ENCODE assay signal across 10 mouse cellular contexts in genomic region chr4:68950556-68950955, GRCm38 (mm10). TPM values are rescaled to one million over a fixed set of nuclear protein-coding genes. Genes with fewer than 3 reads are reported as not detected.
DNase-seq lines count a peak whose midpoint lies in the region; ATAC-seq and TF ChIP-seq lines count a peak whose summit lies in the region.
"Had no signal": no experiment of that assay in that cellular context is flagged by ENCODE, and none has a peak within 500 bp of the region (broad histone marks: within the 10 kb centered on the region; RNA-seq: fewer than 3 reads in every experiment).

No protein-coding gene starts in this region.

- H3K4me1 ChIP-seq in intestine, postnatal 0 days (replicated peaks; ENCODE audit: control insufficient read depth, insufficient read depth, low read length) = no peaks in the 10 kb centered on the region
- H3K4me1 ChIP-seq in intestine, embryonic 16.5 days (ENCODE audit: control insufficient read depth, insufficient read depth, low read length) = peaks cover 3% of the 10 kb centered on the region; the same call in 1 of the 2 replicates
- H3K4me1 ChIP-seq in liver, embryonic 11.5 days (replicated peaks; ENCODE audit: control insufficient read depth, insufficient read depth, low read length) = no peaks in the 10 kb centered on the region
- no peaks in the 10 kb centered on the region for H3K4me1 ChIP-seq in kidney, adult 2 months (ENCODE audit: control insufficient read depth, insufficient read depth, low read length)

- no peak for ATAC-seq in intestine, postnatal 0 days
- ATAC-seq in intestine, embryonic 16.5 days = no peak
- ATAC-seq in liver, embryonic 11.5 days (replicated peaks; ENCODE audit: low FRiP score) = no peak

- H3K9ac ChIP-seq in intestine, postnatal 0 days (ENCODE audit: low read depth, low read length) = no peak overlapping the region
- H3K9ac ChIP-seq in intestine, embryonic 16.5 days (ENCODE audit: low read depth, low read length) = no peak overlapping the region
- H3K9ac ChIP-seq in liver, embryonic 11.5 days (ENCODE audit: low read depth, low read length) = no peak overlapping the region

- H3K4me3 ChIP-seq in intestine, postnatal 0 days (ENCODE audit: low read depth, low read length) = no peak overlapping the region
- H3K4me3 ChIP-seq in intestine, embryonic 16.5 days (ENCODE audit: low read length) = no peak overlapping the region
- H3K4me3 ChIP-seq in liver, embryonic 11.5 days (ENCODE audit: low read depth, low read length) = no peak overlapping the region
- no peak overlapping the region for H3K4me3 ChIP-seq in kidney, adult 2 months (ENCODE audit: insufficient read depth, low read depth, low read length)
- H3K4me3 ChIP-seq: megakaryocyte, embryonic 14.5 days had no signal

- H3K27ac ChIP-seq in intestine, postnatal 0 days (ENCODE audit: low read depth, low read length) = no peak overlapping the region
- H3K27ac ChIP-seq in intestine, embryonic 16.5 days (ENCODE audit: low read length) = no peak overlapping the region
- no peak overlapping the region for H3K27ac ChIP-seq in liver, embryonic 11.5 days (ENCODE audit: low read depth, low read length)
- no peak overlapping the region for H3K27ac ChIP-seq in kidney, adult 2 months (ENCODE audit: insufficient read depth, low read depth, low read length)

- TF ChIP-seq CTCF in intestine, postnatal 0 days (IDR thresholded peaks at IDR 0.05; ENCODE audit: low read depth) = peak; percentile 64
- TF ChIP-seq CTCF in kidney, adult 2 months (conservative IDR thresholded peaks at IDR 0.05; ENCODE audit: insufficient read depth, insufficient read length, low read depth, low read length) = no peak; the same call in 1 of the 2 replicates

- H3K9me3 ChIP-seq in intestine, postnatal 0 days (ENCODE audit: control insufficient read depth) = no peaks in the 10 kb centered on the region
- no peaks in the 10 kb centered on the region for H3K9me3 ChIP-seq in intestine, embryonic 16.5 days (ENCODE audit: control insufficient read depth, low read length)
- no peaks in the 10 kb centered on the region for H3K9me3 ChIP-seq in liver, embryonic 11.5 days (ENCODE audit: control insufficient read depth, low read length)

- H3K36me3 ChIP-seq in intestine, postnatal 0 days (ENCODE audit: control insufficient read depth, insufficient read depth) = no peaks in the 10 kb centered on the region
- no peaks in the 10 kb centered on the region for H3K36me3 ChIP-seq in intestine, embryonic 16.5 days (ENCODE audit: control insufficient read depth, insufficient read depth, low read length)
- no peaks in the 10 kb centered on the region for H3K36me3 ChIP-seq in liver, embryonic 11.5 days (ENCODE audit: control insufficient read depth, insufficient read depth, low read length)
- H3K36me3 ChIP-seq in kidney, adult 2 months (ENCODE audit: control insufficient read depth, insufficient read depth, low read length) = no peaks in the 10 kb centered on the region
- H3K36me3 ChIP-seq: G1E had no signal

- no peak overlapping the region for H3K4me2 ChIP-seq in intestine, postnatal 0 days (replicated peaks; ENCODE audit: low read depth)
- H3K4me2 ChIP-seq in intestine, embryonic 16.5 days (ENCODE audit: low read depth, low read length) = no peak overlapping the region
- H3K4me2 ChIP-seq in liver, embryonic 11.5 days = no peak overlapping the region

- no peak for TF ChIP-seq POLR2A in kidney, adult 2 months (IDR thresholded peaks at IDR 0.05; ENCODE audit: low read depth, low read length)

- WGBS in intestine, postnatal 0 days = 4% methylated on average over 2 of the region's 2 CpGs
- 3% methylated on average over 2 of the region's 2 CpGs for WGBS in intestine, embryonic 16.5 days
- 6% methylated on average over 2 of the region's 2 CpGs for WGBS in liver, embryonic 11.5 days
- WGBS in kidney, adult 2 months = 6% methylated on average over 2 of the region's 2 CpGs

- peak; percentile 92 for DNase-seq in cerebellum, adult 11-12 months
- peak; percentile 44 to 69 for DNase-seq in frontal cortex, postnatal 10 days (ENCODE audit: low spot score in 2 of 2)
- DNase-seq in liver, embryonic 11.5 days (ENCODE audit: low spot score) = peak; percentile 33
- DNase-seq in right cerebral cortex, postnatal 14 days = peak; percentile 69
- DNase-seq in spleen, adult 12 weeks (ENCODE audit: low spot score) = no peak
- no peak for DNase-seq in kidney, adult 2 months

- no peaks in the 10 kb centered on the region; the same call in 1 of the 2 replicates for H3K27me3 ChIP-seq in intestine, postnatal 0 days (replicated peaks; ENCODE audit: control insufficient read depth, insufficient read depth, low read length)
- H3K27me3 ChIP-seq in intestine, embryonic 16.5 days (replicated peaks; ENCODE audit: control insufficient read depth, insufficient read depth, low read length) = no peaks in the 10 kb centered on the region
- H3K27me3 ChIP-seq in liver, embryonic 11.5 days (replicated peaks; ENCODE audit: control insufficient read depth, insufficient read depth, low read length) = peaks cover 20% of the 10 kb centered on the region
- no peaks in the 10 kb centered on the region for H3K27me3 ChIP-seq in kidney, adult 2 months (replicated peaks; ENCODE audit: control insufficient read depth, insufficient read depth, low read length)

RNA-seq across cellular contexts. Expression of gene Brinp1, which starts 3.6 kb away (rescaled TPM):
- 0.95 and 1.2 TPM in 2 replicates for polyA plus RNA-seq in intestine, postnatal 0 days (2015; fragmentation: Nextera tagmentation; extraction: Ambion mirVana)
- polyA plus RNA-seq in intestine, embryonic 16.5 days (2015; fragmentation: Nextera tagmentation; extraction: Ambion mirVana) = 3.6 and 4.5 TPM in 2 replicates
- polyA plus RNA-seq in liver, embryonic 11.5 days (2014; fragmentation: Nextera tagmentation; extraction: Ambion mirVana) = 4.8 and 5.2 TPM in 2 replicates
- polyA plus RNA-seq in kidney, adult 2 months (2012; rRNA removed) = 0.14 and 0.27 TPM in 2 replicates
- polyA plus RNA-seq: G1E had no signal

Comparison
In these comparisons a context has a peak if more than half of its experiments do, and no peak if none do; other contexts are left out.
1. DNase-seq: peak in cerebellum, adult 11-12 months (single experiment), frontal cortex, postnatal 10 days (2 of 2), liver, embryonic 11.5 days (single experiment) and right cerebral cortex, postnatal 14 days (single experiment); none in spleen, adult 12 weeks (single experiment) and kidney, adult 2 months (single experiment).